Mouse (Mus musculus) lung, adult 2 months (tissue): ENCODE measurements around the gene Gm9918. TPM values are rescaled to one million over a fixed set of nuclear protein-coding genes. Genes with fewer than 3 reads are reported as not detected.

ENCODE experiments used
- DNase-seq: peaks from one replicate; pipeline ENCODE4 v3.0.0; 2022
- H3K4me1 ChIP-seq: fragments of 200-500 bp; 2 replicates; pipeline ENCODE4 v1.6.1; 2011; ENCODE audit warnings: low read length; ENCODE audit not compliant: control insufficient read depth, insufficient read depth
- H3K4me3 ChIP-seq: fragments of 200-500 bp; replicated peaks from 2 replicates; pipeline ENCODE3; 2011; ENCODE audit warnings: low read depth, mild to moderate bottlenecking, control low read depth, low read length; ENCODE audit errors: extremely low read depth
- CTCF ChIP-seq: fragments of 200-500 bp; IDR thresholded peaks from 2 replicates; pipeline ENCODE4 v1.5.1; 2011; ENCODE audit warnings: mild to moderate bottlenecking, low read length, control low read depth; ENCODE audit not compliant: insufficient read depth
- POLR2A ChIP-seq: fragments of 200-500 bp; IDR thresholded peaks from 2 replicates; pipeline ENCODE4 v1.6.1; 2011; ENCODE audit warnings: low read depth, mild to moderate bottlenecking, control low read depth, low read length, borderline replicate concordance; ENCODE audit errors: extremely low read depth
- WGBS: fragments of 180-500 bp; shearing (Covaris S2); methylation state at CpG from one replicate; pipeline ENCODE4 v1.1.7; 2018; 5-methylcytosine and 5-hydroxymethylcytosine counted together
- polyA plus RNA-seq: library from polyadenylated mRNA; depleted of rRNA; stranded (reverse); fragments of >200 nt; gene quantifications from 2 replicates; pipeline ENCODE4 v1.2.3, GENCODE M21; 2012

Gene Gm9918
- polyA plus RNA-seq, 1 experiment: 0.60 TPM

GRCm38 (mm10) chr15:102255547-102256255 is 14.7 kb upstream of the Gm9918 start:
- TF ChIP-seq CTCF: no peak
- no peak for TF ChIP-seq POLR2A
- DNase-seq: peak; percentile 55
- H3K4me3 ChIP-seq: peak overlapping the region; percentile 19
- 53% methylated on average over 13 of the region's 14 CpGs for WGBS
- H3K4me1 ChIP-seq: peaks cover 12% of the 10 kb centered on the region

GRCm38 (mm10) chr15:102256431-102257201 is 13.7 kb upstream of the Gm9918 start:
- no peak for TF ChIP-seq CTCF
- TF ChIP-seq POLR2A: no peak
- WGBS: 9% methylated on average over 22 of the region's 22 CpGs
- peaks cover 12% of the 10 kb centered on the region for H3K4me1 ChIP-seq
- DNase-seq: peak; percentile 39
- peak overlapping the region; percentile 75 for H3K4me3 ChIP-seq

- Histone ChIP-seq H3K4me3 (peak within 1 kb of the TSS; percentile 75), H3K4me1 (peaks cover 12% of the 10 kb centered on the region)
- TF ChIP-seq POLR2A (peak; percentile 60; the same call in 1 of the 2 replicates), CTCF (no peak)
- DNase-seq: peak; percentile 76
- 2% methylated on average over 41 of the region's 46 CpGs for WGBS
These were observed 12.9 kb upstream of the Gm9918 start, which contains the start of gene Rarg for GRCm38 (mm10) chr15:102257202-102258075. Gene Rarg (minus strand): TSS chr15:102257517.

- WGBS: 28% methylated on average over 12 of the region's 12 CpGs
- TF ChIP-seq CTCF (no peak), POLR2A (peak; percentile 81; the same call in 1 of the 2 replicates)
- Histone ChIP-seq H3K4me3 (peak overlapping the region; percentile 75), H3K4me1 (peaks cover 12% of the 10 kb centered on the region)
- DNase-seq: peak; percentile 62
These were observed 12.3 kb upstream of the Gm9918 start for GRCm38 (mm10) chr15:102258076-102258470.

GRCm38 (mm10) chr15:102258581-102259253 is 11.6 kb upstream of the Gm9918 start:
- TF ChIP-seq POLR2A (no peak), CTCF (no peak)
- WGBS: 37% methylated on average over 9 of the region's 11 CpGs
- H3K4me3 ChIP-seq: no peak overlapping the region
- peaks cover 12% of the 10 kb centered on the region for H3K4me1 ChIP-seq
- no peak for DNase-seq

- no peak for DNase-seq
- H3K4me1 ChIP-seq: peaks cover 7% of the 10 kb centered on the region; the same call in 1 of the 2 replicates
- 51% methylated on average over 7 of the region's 7 CpGs for WGBS
- TF ChIP-seq CTCF (no peak), POLR2A (no peak)
- H3K4me3 ChIP-seq: no peak overlapping the region
These were observed 7.8 kb upstream of the Gm9918 start for GRCm38 (mm10) chr15:102262582-102262981.

GRCm38 (mm10) chr15:102263037-102263436 is 7.3 kb upstream of the Gm9918 start:
- WGBS: 73% methylated on average over 2 of the region's 2 CpGs
- peaks cover 3% of the 10 kb centered on the region; the same call in 1 of the 2 replicates for H3K4me1 ChIP-seq
- no peak for TF ChIP-seq POLR2A
- TF ChIP-seq CTCF: no peak
- H3K4me3 ChIP-seq: no peak overlapping the region
- no peak for DNase-seq

- peak; percentile 20; the same call in 1 of the 2 replicates for TF ChIP-seq CTCF
- TF ChIP-seq POLR2A: no peak
- 91% methylated on average over 5 of the region's 5 CpGs for WGBS
- DNase-seq: no peak
These were observed 4.8 kb upstream of the Gm9918 start for GRCm38 (mm10) chr15:102265548-102265947.

More at GRCm38 (mm10) chr15:102265548-102265947, 4.8 kb upstream of the Gm9918 start:
- Histone ChIP-seq H3K4me1 (no peaks in the 10 kb centered on the region), H3K4me3 (no peak overlapping the region)
